Mouse (Mus musculus) ovary, postnatal 10 days (tissue): ENCODE data around the gene Scn3b.
A peak's percentile ranks its signal among the peaks of the same experiment; 100 is the strongest.

ENCODE experiments used
- DNase-seq: peaks from one replicate; pipeline ENCODE4 v3.0.0; 2022; ENCODE audit warnings: low spot score

The Scn3b gene

GRCm38 (mm10) chr9:40269103-40269861 lies at the start of gene Scn3b:
TSS of gene Scn3b (plus strand) at chr9:40269217.
- peak; percentile 15 for DNase-seq

GRCm38 (mm10) chr9:40224289-40224688 lies 44.7 kb upstream of the Scn3b start:
- DNase-seq = no peak

GRCm38 (mm10) chr9:40227874-40228789 lies 40.9 kb upstream of the Scn3b start:
- DNase-seq = no peak

GRCm38 (mm10) chr9:40228804-40229331 lies 40.1 kb upstream of the Scn3b start:
- no peak for DNase-seq

GRCm38 (mm10) chr9:40229479-40229878 lies 39.5 kb upstream of the Scn3b start:
- DNase-seq = no peak

- no peak for DNase-seq
Observed at GRCm38 (mm10) chr9:40231019-40231418, 38.0 kb upstream of the Scn3b start.

GRCm38 (mm10) chr9:40234233-40235072 lies 34.6 kb upstream of the Scn3b start:
- DNase-seq = no peak

- DNase-seq = no peak
Observed at GRCm38 (mm10) chr9:40235220-40235619, 33.8 kb upstream of the Scn3b start.

- DNase-seq = no peak
Observed at GRCm38 (mm10) chr9:40239749-40240148, 29.3 kb upstream of the Scn3b start.

- no peak for DNase-seq
Observed at GRCm38 (mm10) chr9:40240311-40240710, 28.7 kb upstream of the Scn3b start.

GRCm38 (mm10) chr9:40241223-40241801 lies 27.7 kb upstream of the Scn3b start:
- no peak for DNase-seq

- DNase-seq = no peak
Observed at GRCm38 (mm10) chr9:40241951-40242888, 26.8 kb upstream of the Scn3b start.

GRCm38 (mm10) chr9:40245466-40245865 lies 23.6 kb upstream of the Scn3b start:
- DNase-seq = no peak

GRCm38 (mm10) chr9:40245974-40246665 lies 22.9 kb upstream of the Scn3b start:
- no peak for DNase-seq

GRCm38 (mm10) chr9:40246702-40247101 lies 22.3 kb upstream of the Scn3b start:
- DNase-seq = no peak

GRCm38 (mm10) chr9:40249106-40249505 lies 19.9 kb upstream of the Scn3b start:
- no peak for DNase-seq

- DNase-seq = no peak
Observed at GRCm38 (mm10) chr9:40252459-40252858, 16.6 kb upstream of the Scn3b start.

- DNase-seq = no peak
Observed at GRCm38 (mm10) chr9:40263874-40264273, 5.1 kb upstream of the Scn3b start.

GRCm38 (mm10) chr9:40268040-40268747 lies 823 bp upstream of the Scn3b start:
- no peak for DNase-seq
